Mouse (Mus musculus) embryo, embryonic 10.5 days (tissue): ENCODE measurements around the gene Ino80d.

ENCODE experiments used
- DNase-seq: peaks from one replicate; pipeline ENCODE4 v3.0.0-alpha.2; 2015; ENCODE audit warnings: low spot score

Gene Ino80d

GRCm38 (mm10) chr1:63107614-63108327 lies 6.7 kb downstream of the Ino80d start:
- DNase-seq: no peak

GRCm38 (mm10) chr1:63102758-63103451 lies 11.6 kb downstream of the Ino80d start:
- no peak for DNase-seq

GRCm38 (mm10) chr1:63100196-63100595 lies 14.3 kb downstream of the Ino80d start:
- DNase-seq: no peak

- no peak for DNase-seq
These were observed 15.6 kb downstream of the Ino80d start for GRCm38 (mm10) chr1:63098831-63099230.

GRCm38 (mm10) chr1:63096071-63096470 lies 18.4 kb downstream of the Ino80d start:
- no peak for DNase-seq

- DNase-seq: no peak
These were observed 24.7 kb downstream of the Ino80d start for GRCm38 (mm10) chr1:63089795-63090194.

- DNase-seq: peak; percentile 9
These were observed 25.9 kb downstream of the Ino80d start for GRCm38 (mm10) chr1:63088614-63089013.

DNA sequence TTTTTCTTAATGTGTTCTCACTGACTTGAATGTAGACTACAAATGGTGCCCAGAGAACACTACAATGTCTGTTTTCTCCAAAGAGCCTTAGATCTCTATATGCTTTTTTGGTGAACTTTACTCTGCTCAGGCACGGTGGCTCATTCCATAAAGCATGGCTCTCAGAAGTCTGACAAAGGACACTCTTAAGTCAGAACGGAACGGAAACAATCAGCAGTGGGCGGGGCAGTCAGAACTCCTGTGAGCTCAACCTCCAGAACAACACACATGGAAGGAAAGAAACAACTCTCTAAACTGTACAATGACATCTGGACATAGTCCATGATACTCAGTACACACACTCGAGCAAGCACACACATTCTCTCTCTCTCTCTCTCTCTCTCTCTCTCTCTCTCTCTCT lies 34.2 kb downstream of the Ino80d start:
- no peak for DNase-seq

GRCm38 (mm10) chr1:63076383-63076782 lies 38.1 kb downstream of the Ino80d start:
- no peak for DNase-seq

- DNase-seq: no peak
These were observed 43.1 kb downstream of the Ino80d start for GRCm38 (mm10) chr1:63071379-63071778.

DNA sequence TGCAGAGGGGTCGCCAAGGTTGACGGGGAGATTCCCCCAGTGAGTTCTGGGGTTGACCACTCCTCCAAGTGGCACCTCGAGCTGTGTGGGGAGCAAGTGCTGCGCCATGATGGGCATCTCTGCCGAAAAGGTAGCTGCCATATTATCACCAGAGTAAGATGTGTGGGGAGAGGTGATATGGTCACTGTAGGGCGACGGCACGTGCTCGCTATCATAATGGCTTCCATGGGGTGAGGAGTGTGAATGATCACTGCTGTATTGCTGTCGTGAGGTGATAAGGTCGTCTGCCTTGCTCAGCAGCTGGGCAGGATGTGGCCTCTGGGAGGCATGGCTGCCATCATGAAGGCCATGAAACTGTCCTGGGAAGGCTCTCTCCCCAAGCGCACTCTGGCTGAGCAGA lies 56.1 kb downstream of the Ino80d start:
- no peak for DNase-seq

- DNase-seq: no peak
These were observed 56.6 kb downstream of the Ino80d start for GRCm38 (mm10) chr1:63057849-63058248.

- no peak for DNase-seq
These were observed 57.1 kb downstream of the Ino80d start for GRCm38 (mm10) chr1:63057318-63057717.

DNA sequence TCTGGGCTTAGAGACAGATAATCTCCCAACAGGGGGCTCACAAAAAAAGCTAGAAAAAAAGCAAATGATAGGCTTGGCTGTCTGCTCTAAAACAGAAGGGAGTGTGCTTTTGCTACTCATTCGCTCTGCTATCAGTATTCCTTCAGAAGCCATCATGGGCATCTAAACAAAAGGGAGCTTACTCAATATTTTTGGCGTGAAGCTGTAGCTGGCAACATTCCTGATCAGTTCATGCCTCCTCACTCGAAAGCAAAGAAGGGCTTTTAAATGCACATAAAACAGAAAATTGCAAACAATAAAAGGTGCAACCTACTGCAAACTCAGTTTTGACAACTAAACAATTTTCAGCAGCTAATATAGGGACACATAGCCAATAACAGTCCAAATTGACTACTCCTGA lies 59.1 kb downstream of the Ino80d start:
- DNase-seq: no peak

- DNase-seq: no peak
These were observed 63.6 kb downstream of the Ino80d start for GRCm38 (mm10) chr1:63050866-63051265.

GRCm38 (mm10) chr1:63049977-63050376 lies 64.5 kb downstream of the Ino80d start:
- DNase-seq: no peak

DNA sequence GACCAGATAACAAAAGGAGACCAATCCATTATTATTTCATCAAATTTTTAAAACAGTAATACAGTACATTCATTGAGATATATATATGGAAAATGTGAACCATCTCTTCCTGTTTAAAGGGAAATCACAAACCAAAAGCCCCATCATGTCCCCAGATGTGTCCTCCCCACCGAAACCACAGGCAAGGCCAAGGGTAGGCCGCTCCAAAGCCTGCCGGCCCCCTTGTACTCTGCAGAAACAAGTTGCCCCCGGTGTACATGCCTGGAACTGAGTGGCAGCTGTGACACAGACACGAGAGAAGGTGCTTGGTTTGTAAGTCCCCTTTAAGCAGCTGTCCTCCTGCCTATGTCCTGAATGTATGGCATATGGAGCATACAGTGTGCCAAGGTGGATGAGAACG lies 66.5 kb downstream of the Ino80d start:
- DNase-seq: no peak

GRCm38 (mm10) chr1:63032929-63033328 lies 81.5 kb downstream of the Ino80d start:
- no peak for DNase-seq

- no peak for DNase-seq
These were observed 94.6 kb downstream of the Ino80d start for GRCm38 (mm10) chr1:63019916-63020315.

DNA sequence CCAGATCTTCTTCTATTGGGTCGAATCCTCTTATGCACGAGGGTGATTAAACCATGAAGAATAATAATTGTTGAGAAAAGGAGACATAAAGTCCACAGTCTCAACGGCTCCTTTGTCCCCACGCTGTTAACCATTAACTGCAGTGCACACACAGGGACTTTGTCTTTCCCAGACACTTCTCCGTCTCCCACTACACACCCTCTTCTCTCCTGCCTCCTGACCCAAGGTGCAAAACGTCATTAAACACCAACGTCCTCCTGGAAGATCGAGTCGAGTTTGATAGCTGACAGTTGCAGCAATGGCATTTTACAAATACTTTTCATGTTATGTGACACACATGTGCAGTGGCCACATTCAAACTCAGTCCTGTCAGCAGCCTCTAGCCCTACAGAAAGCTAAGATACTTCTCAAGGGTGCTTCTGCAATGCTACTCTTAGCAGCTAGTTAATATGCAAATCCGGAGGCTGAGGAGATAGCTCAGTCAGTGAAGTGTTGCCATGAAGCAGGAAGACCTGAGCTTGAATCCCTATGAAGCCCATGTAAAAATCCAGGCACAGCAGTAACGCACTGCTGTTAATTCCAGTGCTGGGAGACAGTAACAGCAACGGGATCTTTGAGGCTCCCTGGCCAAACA lies 109.3 kb downstream of the Ino80d start:
- DNase-seq: no peak

DNA sequence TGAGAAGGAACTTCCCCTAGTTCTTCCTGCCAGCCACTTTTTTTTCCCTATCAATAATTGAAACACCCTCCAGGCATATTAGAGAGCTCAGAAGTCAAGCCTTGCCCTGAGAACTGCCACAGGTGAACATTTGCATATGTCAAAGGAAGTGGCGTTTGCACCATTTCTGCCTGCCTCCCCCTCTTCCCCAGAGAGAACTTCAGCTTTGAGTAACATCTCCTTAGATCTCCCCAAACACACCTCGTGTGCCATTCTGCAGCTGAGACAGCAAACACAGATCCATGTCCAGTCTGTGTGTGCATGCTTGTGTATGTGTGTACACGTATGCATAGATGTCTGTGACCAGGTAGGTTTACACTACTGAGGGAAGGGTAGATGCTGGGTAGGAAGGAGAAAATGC lies 112.6 kb downstream of the Ino80d start:
- no peak for DNase-seq

DNA sequence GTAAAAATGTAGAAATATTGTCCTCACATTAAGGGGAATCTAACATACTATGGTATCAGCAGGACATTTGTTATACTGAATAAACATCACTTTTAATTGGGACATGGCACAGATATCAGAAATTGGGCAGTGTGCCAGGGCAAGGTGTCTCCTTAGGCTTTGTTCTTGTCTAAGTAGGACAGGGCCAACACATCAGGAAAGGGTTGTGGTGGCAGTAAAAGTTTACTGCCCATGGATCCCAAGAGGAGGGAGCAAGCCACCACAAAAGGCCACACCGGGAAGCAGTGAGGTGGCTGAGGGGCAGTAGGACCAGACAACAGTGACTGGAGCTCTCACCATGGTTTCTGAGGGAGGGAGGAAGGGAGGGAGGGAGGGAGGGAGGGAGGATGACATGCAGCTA lies 121.1 kb downstream of the Ino80d start:
- DNase-seq: no peak

GRCm38 (mm10) chr1:62992648-62993047 lies 121.8 kb downstream of the Ino80d start:
- no peak for DNase-seq
